ENCODE assay signal across 14 mouse cellular contexts in genomic region chr4:128966751-128967150, GRCm38 (mm10). TPM values are rescaled to one million over a fixed set of nuclear protein-coding genes. Genes with fewer than 3 reads are reported as not detected.
DNase-seq lines count a peak whose midpoint lies in the region; ATAC-seq and TF ChIP-seq lines count a peak whose summit lies in the region.
"Had no signal": no experiment of that assay in that cellular context is flagged by ENCODE, and none has a peak within 500 bp of the region (broad histone marks: within the 10 kb centered on the region; RNA-seq: fewer than 3 reads in every experiment).

No protein-coding gene starts in this region.

- no peaks in the 10 kb centered on the region for H3K9me3 ChIP-seq in limb, embryonic 12.5 days
- H3K9me3 ChIP-seq in limb, embryonic 10.5 days (replicated peaks): no peaks in the 10 kb centered on the region
- H3K9me3 ChIP-seq in embryonic facial prominence, embryonic 12.5 days: no peaks in the 10 kb centered on the region
- no peaks in the 10 kb centered on the region for H3K9me3 ChIP-seq in hindbrain, embryonic 15.5 days

- 51% methylated on average over 7 of the region's 7 CpGs for WGBS in limb, embryonic 12.5 days
- 59% methylated on average over 7 of the region's 7 CpGs for whole genome bisulfite sequencing in limb, embryonic 10.5 days
- 38% methylated on average over 7 of the region's 7 CpGs for WGBS in embryonic facial prominence, embryonic 12.5 days
- 8% methylated on average over 7 of the region's 7 CpGs for WGBS in hindbrain, embryonic 15.5 days
- WGBS in lung, adult 2 months: 28% methylated on average over 7 of the region's 7 CpGs

- TF ChIP-seq CTCF in lung, adult 2 months (IDR thresholded peaks at IDR 0.05; ENCODE audit: insufficient read depth, low read length): no peak

- H3K4me1 ChIP-seq in limb, embryonic 12.5 days (replicated peaks): peaks cover 15% of the 10 kb centered on the region
- peaks cover 12% of the 10 kb centered on the region for H3K4me1 ChIP-seq in limb, embryonic 10.5 days
- peaks cover 16% of the 10 kb centered on the region; the same call in 1 of the 2 replicates for H3K4me1 ChIP-seq in embryonic facial prominence, embryonic 12.5 days
- H3K4me1 ChIP-seq in hindbrain, embryonic 15.5 days (replicated peaks): peaks cover 25% of the 10 kb centered on the region
- H3K4me1 ChIP-seq in lung, adult 2 months (ENCODE audit: control insufficient read depth, insufficient read depth, low read length): peaks cover 10% of the 10 kb centered on the region

- H3K9ac ChIP-seq in limb, embryonic 12.5 days (replicated peaks): 0 out of 2 replicates have a peak overlapping the region, but pooled peaks have one; percentile 4
- H3K9ac ChIP-seq in embryonic facial prominence, embryonic 12.5 days: no peak overlapping the region
- no peak overlapping the region for H3K9ac ChIP-seq in hindbrain, embryonic 15.5 days

- no peak overlapping the region for H3K4me2 ChIP-seq in limb, embryonic 12.5 days
- H3K4me2 ChIP-seq in embryonic facial prominence, embryonic 12.5 days (replicated peaks): no peak overlapping the region
- peak overlapping the region; percentile 20 for H3K4me2 ChIP-seq in hindbrain, embryonic 15.5 days

- no peak for DNase-seq in limb, embryonic 10.5 days (ENCODE audit: low spot score)
- peak; percentile 55 for DNase-seq in adipocyte (ENCODE audit: low spot score)
- no peak for DNase-seq in spleen, postnatal 14 days (ENCODE audit: low spot score in 2 of 2)
- DNase-seq in lung, adult 2 months: no peak
- DNase-seq: cerebellum, postnatal 25 days; gastrocnemius, postnatal 36 days; kidney, adult 9 months; layer of hippocampus, adult 9-11 months; liver had no signal

- no peaks in the 10 kb centered on the region; the same call in 1 of the 2 replicates for H3K27me3 ChIP-seq in limb, embryonic 12.5 days
- H3K27me3 ChIP-seq in limb, embryonic 10.5 days (ENCODE audit: low read depth, poor library complexity, severe bottlenecking): peaks cover 9% of the 10 kb centered on the region; the same call in 1 of the 2 replicates
- no peaks in the 10 kb centered on the region for H3K27me3 ChIP-seq in embryonic facial prominence, embryonic 12.5 days
- 0 out of 2 replicates have a peak, but pooled peaks cover 3% of the 10 kb centered on the region for H3K27me3 ChIP-seq in hindbrain, embryonic 15.5 days

- no peak for TF ChIP-seq POLR2A in lung, adult 2 months (IDR thresholded peaks at IDR 0.05; ENCODE audit: borderline replicate concordance, extremely low read depth, low read depth, low read length)

- no peak overlapping the region for H3K4me3 ChIP-seq in limb, embryonic 12.5 days (replicated peaks)
- no peak overlapping the region for H3K4me3 ChIP-seq in limb, embryonic 10.5 days
- no peak overlapping the region for H3K4me3 ChIP-seq in embryonic facial prominence, embryonic 12.5 days
- H3K4me3 ChIP-seq in hindbrain, embryonic 15.5 days: no peak overlapping the region
- H3K4me3 ChIP-seq in lung, adult 2 months (replicated peaks; ENCODE audit: extremely low read depth, low read depth, low read length): no peak overlapping the region

- H3K27ac ChIP-seq in limb, embryonic 12.5 days: no peak overlapping the region; the same call in 1 of the 2 replicates
- H3K27ac ChIP-seq in limb, embryonic 10.5 days: no peak overlapping the region
- H3K27ac ChIP-seq in embryonic facial prominence, embryonic 12.5 days: peak overlapping the region; percentile 46; the same call in 1 of the 2 replicates
- H3K27ac ChIP-seq in hindbrain, embryonic 15.5 days (replicated peaks): peak overlapping the region; percentile 70

- H3K36me3 ChIP-seq in limb, embryonic 12.5 days: no peaks in the 10 kb centered on the region
- H3K36me3 ChIP-seq in limb, embryonic 10.5 days: 0 out of 2 replicates have a peak, but pooled peaks cover 2% of the 10 kb centered on the region
- H3K36me3 ChIP-seq in embryonic facial prominence, embryonic 12.5 days: no peaks in the 10 kb centered on the region
- no peaks in the 10 kb centered on the region for H3K36me3 ChIP-seq in hindbrain, embryonic 15.5 days

- no peak for ATAC-seq in limb, embryonic 12.5 days (ENCODE audit: insufficient number of reproducible peaks, insufficient read depth, low FRiP score, low TSS enrichment, low read depth)
- ATAC-seq in embryonic facial prominence, embryonic 12.5 days (ENCODE audit: insufficient number of reproducible peaks, insufficient read depth, low FRiP score, low TSS enrichment): no peak
- no peak for ATAC-seq in hindbrain, embryonic 15.5 days (ENCODE audit: low FRiP score, low read depth)
- no peak for ATAC-seq in megakaryocyte progenitor cell, adult 5-6 weeks (replicated peaks; ENCODE audit: poor library complexity)

RNA-seq across cellular contexts. Expression of gene Azin2, which starts 4.5 kb away (rescaled TPM):
- polyA plus RNA-seq in limb, embryonic 12.5 days (2016; fragmentation: Nextera tagmentation; extraction: Ambion mirVana): 22.4 and 26.0 TPM in 2 replicates
- 9.8 and 15.4 TPM in 2 replicates for polyA plus RNA-seq in limb, embryonic 10.5 days (2016; fragmentation: Nextera tagmentation; extraction: Ambion mirVana)
- 28.8 and 30.8 TPM in 2 replicates for polyA plus RNA-seq in embryonic facial prominence, embryonic 12.5 days (2016; fragmentation: Nextera tagmentation; extraction: Ambion mirVana)
- polyA plus RNA-seq in hindbrain, embryonic 15.5 days (2015; fragmentation: Nextera tagmentation; extraction: Ambion mirVana): 17.3 and 21.9 TPM in 2 replicates
- 0.91 and 1.7 TPM in 2 replicates for total RNA-seq in megakaryocyte progenitor cell, adult 5-6 weeks (2015)
- 2.1 and 2.2 TPM in 2 replicates for total RNA-seq in megakaryocyte progenitor cell, adult 5-6 weeks (2017)
- polyA plus RNA-seq in lung, adult 2 months (2012; rRNA removed): 46.2 and 49.4 TPM in 2 replicates
- total RNA-seq: megakaryocyte-erythroid progenitor cell, adult 5-6 weeks had no signal

RNA-seq across cellular contexts. Expression of gene Ak2, which starts 25.0 kb away (rescaled TPM):
- 205 and 213 TPM in 2 replicates for polyA plus RNA-seq in limb, embryonic 12.5 days (2016; fragmentation: Nextera tagmentation; extraction: Ambion mirVana)
- 236 and 271 TPM in 2 replicates for polyA plus RNA-seq in limb, embryonic 10.5 days (2016; fragmentation: Nextera tagmentation; extraction: Ambion mirVana)
- polyA plus RNA-seq in embryonic facial prominence, embryonic 12.5 days (2016; fragmentation: Nextera tagmentation; extraction: Ambion mirVana): 184 and 185 TPM in 2 replicates
- 84.8 and 93.2 TPM in 2 replicates for polyA plus RNA-seq in hindbrain, embryonic 15.5 days (2015; fragmentation: Nextera tagmentation; extraction: Ambion mirVana)
- 97.7 and 107 TPM in 2 replicates for total RNA-seq in megakaryocyte progenitor cell, adult 5-6 weeks (2015)
- total RNA-seq in megakaryocyte progenitor cell, adult 5-6 weeks (2017): 165 and 176 TPM in 2 replicates
- polyA plus RNA-seq in lung, adult 2 months (2012; rRNA removed): 22.6 and 24.2 TPM in 2 replicates

Comparison
In these comparisons a context has a peak if more than half of its experiments do, and no peak if none do; other contexts are left out.
1. H3K27ac ChIP-seq: peak in embryonic facial prominence, embryonic 12.5 days (single experiment) and hindbrain, embryonic 15.5 days (single experiment); none in limb, embryonic 12.5 days (single experiment) and limb, embryonic 10.5 days (single experiment).